Comparison of ENCODE assay signal across 13 mouse cellular contexts in the genomic region with DNA sequence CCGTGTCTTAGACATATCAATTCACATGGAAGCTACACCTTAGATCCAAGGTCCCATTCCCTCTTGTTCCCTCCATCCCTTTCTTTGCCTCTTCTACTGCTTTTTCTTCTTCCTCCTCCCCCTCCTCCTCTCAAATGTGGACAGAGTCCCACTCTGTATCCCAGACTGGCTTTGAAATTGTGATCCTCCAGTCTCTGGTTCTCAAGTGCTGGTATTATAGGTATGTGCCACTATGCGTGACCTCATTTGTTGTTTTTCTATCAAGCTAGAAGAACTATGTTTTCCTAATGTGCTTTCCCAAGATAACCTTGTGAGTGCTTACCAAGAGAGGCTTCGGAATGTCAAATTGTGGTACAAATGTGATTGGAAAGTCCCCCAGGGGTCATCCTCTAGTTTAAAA.
A peak's percentile ranks its signal among the peaks of the same experiment; 100 is the strongest.
DNase-seq lines count a peak whose midpoint lies in the region; ATAC-seq and TF ChIP-seq lines count a peak whose summit lies in the region.
"Had no signal": no experiment of that assay in that cellular context is flagged by ENCODE, and none has a peak within 500 bp of the region (broad histone marks: within the 10 kb centered on the region; RNA-seq: fewer than 3 reads in every experiment).

No protein-coding gene starts in this region.

- peak overlapping the region; percentile 59; the same call in 1 of the 2 replicates for H3K27ac ChIP-seq in forebrain, embryonic 13.5 days
- no peak overlapping the region for H3K27ac ChIP-seq in forebrain, embryonic 15.5 days (replicated peaks)
- peak overlapping the region; percentile 0 for H3K27ac ChIP-seq in kidney, adult 2 months (ENCODE audit: insufficient read depth, low read depth, low read length)
- peak overlapping the region; percentile 25; the same call in 1 of the 2 replicates for H3K27ac ChIP-seq in hindbrain, embryonic 11.5 days (ENCODE audit: low read depth, low read length)
- H3K27ac ChIP-seq in midbrain, embryonic 15.5 days, result peak overlapping the region; percentile 71
- H3K27ac ChIP-seq: embryonic facial prominence, embryonic 15.5 days; limb, embryonic 15.5 days had no signal

- H3K36me3 ChIP-seq in forebrain, embryonic 13.5 days (ENCODE audit: poor library complexity, severe bottlenecking), result peaks cover 29% of the 10 kb centered on the region
- peaks cover 6% of the 10 kb centered on the region; the same call in 1 of the 2 replicates for H3K36me3 ChIP-seq in forebrain, embryonic 15.5 days
- H3K36me3 ChIP-seq in kidney, adult 2 months (ENCODE audit: control insufficient read depth, insufficient read depth, low read length), result no peaks in the 10 kb centered on the region
- H3K36me3 ChIP-seq in hindbrain, embryonic 11.5 days (ENCODE audit: control insufficient read depth, insufficient read depth, low read length), result no peaks in the 10 kb centered on the region
- H3K36me3 ChIP-seq in midbrain, embryonic 15.5 days (replicated peaks), result no peaks in the 10 kb centered on the region
- H3K36me3 ChIP-seq: limb, embryonic 15.5 days had no signal

- TF ChIP-seq POLR2A in kidney, adult 2 months (IDR thresholded peaks at IDR 0.05; ENCODE audit: low read depth, low read length), result no peak

- ATAC-seq in forebrain, embryonic 13.5 days, result no peak
- no peak for ATAC-seq in forebrain, embryonic 15.5 days (replicated peaks)
- ATAC-seq in hindbrain, embryonic 11.5 days (ENCODE audit: low FRiP score), result no peak
- no peak for ATAC-seq in midbrain, embryonic 15.5 days (replicated peaks)
- ATAC-seq in granulocyte monocyte progenitor cell, adult 5-6 weeks (replicated peaks; ENCODE audit: poor library complexity, severe bottlenecking), result no peak

- 91% methylated on average over 3 of the region's 3 CpGs for WGBS in forebrain, embryonic 13.5 days
- WGBS in forebrain, embryonic 15.5 days, result 84% methylated on average over 3 of the region's 3 CpGs
- 51% methylated on average over 3 of the region's 3 CpGs for WGBS in kidney, adult 2 months
- WGBS in hindbrain, embryonic 11.5 days, result 77% methylated on average over 3 of the region's 3 CpGs
- 80% methylated on average over 3 of the region's 3 CpGs for whole genome bisulfite sequencing in midbrain, embryonic 15.5 days

- no peaks in the 10 kb centered on the region for H3K27me3 ChIP-seq in forebrain, embryonic 13.5 days
- no peaks in the 10 kb centered on the region for H3K27me3 ChIP-seq in forebrain, embryonic 15.5 days
- no peaks in the 10 kb centered on the region for H3K27me3 ChIP-seq in kidney, adult 2 months (replicated peaks; ENCODE audit: control insufficient read depth, insufficient read depth, low read length)
- H3K27me3 ChIP-seq in hindbrain, embryonic 11.5 days (ENCODE audit: control insufficient read depth, insufficient read depth, low read length), result no peaks in the 10 kb centered on the region
- no peaks in the 10 kb centered on the region for H3K27me3 ChIP-seq in midbrain, embryonic 15.5 days (replicated peaks)
- H3K27me3 ChIP-seq: embryonic facial prominence, embryonic 15.5 days; limb, embryonic 15.5 days had no signal

- no peaks in the 10 kb centered on the region for H3K9me3 ChIP-seq in forebrain, embryonic 13.5 days (replicated peaks)
- no peaks in the 10 kb centered on the region for H3K9me3 ChIP-seq in forebrain, embryonic 15.5 days
- no peaks in the 10 kb centered on the region for H3K9me3 ChIP-seq in hindbrain, embryonic 11.5 days (ENCODE audit: control insufficient read depth, low read length)
- no peaks in the 10 kb centered on the region for H3K9me3 ChIP-seq in midbrain, embryonic 15.5 days
- H3K9me3 ChIP-seq: embryonic facial prominence, embryonic 15.5 days; limb, embryonic 15.5 days had no signal

- DNase-seq in kidney, adult 2 months, result peak; percentile 47
- DNase-seq in kidney, adult 11 months, result no peak
- DNase-seq in hindbrain, embryonic 11.5 days (ENCODE audit: low spot score), result no peak
- DNase-seq in cerebellum, postnatal 36 days, result no peak
- DNase-seq: cerebellum, adult 11 months; lung, adult 2 months; right cerebral cortex, adult 18-20 months had no signal

- no peak overlapping the region for H3K4me3 ChIP-seq in forebrain, embryonic 13.5 days
- no peak overlapping the region for H3K4me3 ChIP-seq in forebrain, embryonic 15.5 days
- H3K4me3 ChIP-seq in kidney, adult 2 months (ENCODE audit: insufficient read depth, low read depth, low read length), result no peak overlapping the region
- no peak overlapping the region for H3K4me3 ChIP-seq in hindbrain, embryonic 11.5 days (ENCODE audit: low read depth, low read length)
- no peak overlapping the region for H3K4me3 ChIP-seq in midbrain, embryonic 15.5 days
- H3K4me3 ChIP-seq: embryonic facial prominence, embryonic 15.5 days; limb, embryonic 15.5 days had no signal

- peaks cover 34% of the 10 kb centered on the region for H3K4me1 ChIP-seq in forebrain, embryonic 13.5 days
- H3K4me1 ChIP-seq in forebrain, embryonic 15.5 days, result peaks cover 36% of the 10 kb centered on the region
- H3K4me1 ChIP-seq in kidney, adult 2 months (ENCODE audit: control insufficient read depth, insufficient read depth, low read length), result peaks cover 8% of the 10 kb centered on the region
- H3K4me1 ChIP-seq in hindbrain, embryonic 11.5 days (replicated peaks; ENCODE audit: control insufficient read depth, insufficient read depth, low read length), result peaks cover 7% of the 10 kb centered on the region
- H3K4me1 ChIP-seq in midbrain, embryonic 15.5 days, result peaks cover 31% of the 10 kb centered on the region

- H3K9ac ChIP-seq in forebrain, embryonic 13.5 days, result no peak overlapping the region
- H3K9ac ChIP-seq in forebrain, embryonic 15.5 days (replicated peaks), result no peak overlapping the region
- no peak overlapping the region for H3K9ac ChIP-seq in hindbrain, embryonic 11.5 days (ENCODE audit: low read depth, low read length)
- no peak overlapping the region for H3K9ac ChIP-seq in midbrain, embryonic 15.5 days
- H3K9ac ChIP-seq: embryonic facial prominence, embryonic 15.5 days; limb, embryonic 15.5 days had no signal

- no peak for TF ChIP-seq CTCF in kidney, adult 2 months (conservative IDR thresholded peaks at IDR 0.05; ENCODE audit: insufficient read depth, insufficient read length, low read depth, low read length)

- no peak overlapping the region for H3K4me2 ChIP-seq in forebrain, embryonic 13.5 days
- H3K4me2 ChIP-seq in forebrain, embryonic 15.5 days (replicated peaks), result no peak overlapping the region
- H3K4me2 ChIP-seq in hindbrain, embryonic 11.5 days (replicated peaks; ENCODE audit: low read depth, low read length), result no peak overlapping the region
- no peak overlapping the region for H3K4me2 ChIP-seq in midbrain, embryonic 15.5 days
- H3K4me2 ChIP-seq: embryonic facial prominence, embryonic 15.5 days; limb, embryonic 15.5 days had no signal
